Mouse (Mus musculus): ENCODE measurements around the gene Cep290. TPM values are rescaled to one million over a fixed set of nuclear protein-coding genes. Genes with fewer than 3 reads are reported as not detected.

The Cep290 gene
- polyA plus RNA-seq, 2 experiments = 4.0 to 4.6 TPM

DNA sequence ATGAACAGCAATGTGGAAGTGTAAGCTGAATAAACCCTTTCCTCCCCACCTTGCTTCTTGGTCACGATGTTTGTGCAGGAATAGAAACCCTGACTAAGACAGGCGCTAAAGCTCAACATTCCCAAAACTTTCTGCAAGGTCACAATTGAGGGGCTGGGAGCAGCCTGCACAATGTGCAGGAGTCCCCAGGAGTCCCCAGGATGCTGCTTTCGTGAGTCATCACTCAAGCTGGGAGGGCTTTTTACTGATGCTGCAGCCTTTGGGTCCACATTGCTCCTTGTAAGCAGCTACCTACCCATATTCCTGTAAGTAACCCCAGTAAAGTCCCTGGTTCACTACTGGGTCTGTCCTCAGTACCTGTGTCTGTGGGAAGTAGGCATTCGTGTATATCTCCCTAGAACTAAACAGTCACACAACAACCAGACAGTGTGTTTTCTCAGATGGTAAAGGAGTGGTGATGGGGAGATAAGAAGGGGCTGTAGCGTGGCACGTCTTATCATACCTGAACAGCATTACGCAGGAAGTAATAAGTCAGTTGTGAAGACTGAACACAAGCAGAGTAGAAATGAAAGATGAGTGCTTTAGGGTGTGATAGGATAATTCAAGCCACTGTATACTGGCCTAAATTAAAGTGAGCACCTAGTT lies 87.3 kb downstream of the Cep290 start:
- no peak overlapping the region for H3K4me3 ChIP-seq (replicated peaks; ENCODE audit: low read length)
- H3K36me3 ChIP-seq (ENCODE audit: control insufficient read depth, insufficient read depth, low read length) = peaks cover 25% of the 10 kb centered on the region
- TF ChIP-seq POLR2A (IDR thresholded peaks at IDR 0.05; ENCODE audit: borderline replicate concordance, extremely low read depth, insufficient read depth, insufficient read length) = no peak
- no peak overlapping the region for H3K9ac ChIP-seq (ENCODE audit: low read depth, low read length, severe bottlenecking)
- H3K4me2 ChIP-seq (replicated peaks; ENCODE audit: low read depth, low read length, severe bottlenecking) = no peak overlapping the region
- no peak for DNase-seq (ENCODE audit: low spot score)
- 94% methylated on average over 7 of the region's 7 CpGs for WGBS
- H3K27me3 ChIP-seq (ENCODE audit: control insufficient read depth, insufficient read depth, low read length) = no peaks in the 10 kb centered on the region
- H3K4me1 ChIP-seq (ENCODE audit: control insufficient read depth, insufficient read depth, low read length) = no peaks in the 10 kb centered on the region
- no peaks in the 10 kb centered on the region for H3K9me3 ChIP-seq (ENCODE audit: control insufficient read depth, low read length)
- no peak for ATAC-seq (ENCODE audit: low FRiP score, low read depth)
- H3K27ac ChIP-seq (replicated peaks; ENCODE audit: low read depth, low read length) = no peak overlapping the region

DNA sequence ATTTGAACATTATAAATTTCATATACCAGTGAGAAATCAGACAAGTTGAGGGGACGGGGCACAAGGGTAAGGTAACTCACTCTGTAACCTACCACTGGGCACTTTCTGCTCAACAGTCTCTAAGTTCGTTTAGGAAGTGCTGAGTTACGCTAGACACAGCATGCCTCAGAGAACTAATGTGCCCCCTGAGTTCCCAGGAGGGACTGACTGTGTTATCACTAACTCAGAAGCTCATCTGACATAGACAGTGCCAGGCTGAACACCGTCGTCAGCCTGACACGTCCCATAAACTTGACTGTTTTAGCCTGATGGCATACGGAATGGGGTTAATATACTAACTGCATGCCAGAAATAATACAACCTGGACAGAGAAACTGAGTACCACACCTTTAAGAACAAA lies 87.9 kb downstream of the Cep290 start:
- H3K4me2 ChIP-seq (replicated peaks; ENCODE audit: low read depth, low read length, severe bottlenecking) = no peak overlapping the region
- H3K27me3 ChIP-seq (ENCODE audit: control insufficient read depth, insufficient read depth, low read length) = no peaks in the 10 kb centered on the region
- WGBS = 90% methylated on average over 7 of the region's 7 CpGs
- ATAC-seq (ENCODE audit: low FRiP score, low read depth) (no peak), DNase-seq (ENCODE audit: low spot score) (no peak)
- no peak overlapping the region for H3K27ac ChIP-seq (replicated peaks; ENCODE audit: low read depth, low read length)
- no peak for TF ChIP-seq POLR2A (IDR thresholded peaks at IDR 0.05; ENCODE audit: borderline replicate concordance, extremely low read depth, insufficient read depth, insufficient read length)
- H3K4me3 ChIP-seq (replicated peaks; ENCODE audit: low read length) = no peak overlapping the region
- no peak overlapping the region for H3K9ac ChIP-seq (ENCODE audit: low read depth, low read length, severe bottlenecking)
- H3K36me3 ChIP-seq (ENCODE audit: control insufficient read depth, insufficient read depth, low read length) = peaks cover 25% of the 10 kb centered on the region
- no peaks in the 10 kb centered on the region for H3K4me1 ChIP-seq (ENCODE audit: control insufficient read depth, insufficient read depth, low read length)
- H3K9me3 ChIP-seq (ENCODE audit: control insufficient read depth, low read length) = no peaks in the 10 kb centered on the region

DNA sequence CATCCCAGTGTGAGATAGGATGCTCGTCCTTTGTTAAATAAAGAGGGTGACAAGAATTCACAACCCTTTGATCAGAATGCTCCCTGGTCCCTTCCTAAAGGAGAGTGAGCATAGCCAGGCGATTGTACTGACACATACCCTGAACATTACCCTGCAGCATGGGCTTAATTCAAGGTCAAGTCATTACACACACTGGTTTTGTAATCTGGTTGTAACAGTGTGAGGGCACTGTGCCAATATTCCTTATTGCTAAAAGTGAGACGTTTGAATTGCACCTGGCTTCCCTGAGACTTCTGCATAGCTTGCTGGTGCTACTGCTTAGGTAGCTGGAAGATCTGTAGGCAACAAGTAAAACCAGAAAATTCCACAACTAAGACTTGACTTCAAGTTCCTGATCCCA lies 96.8 kb downstream of the Cep290 start:
- TF ChIP-seq POLR2A (IDR thresholded peaks at IDR 0.05; ENCODE audit: borderline replicate concordance, extremely low read depth, insufficient read depth, insufficient read length) = no peak
- DNase-seq (ENCODE audit: low spot score) = no peak

DNA sequence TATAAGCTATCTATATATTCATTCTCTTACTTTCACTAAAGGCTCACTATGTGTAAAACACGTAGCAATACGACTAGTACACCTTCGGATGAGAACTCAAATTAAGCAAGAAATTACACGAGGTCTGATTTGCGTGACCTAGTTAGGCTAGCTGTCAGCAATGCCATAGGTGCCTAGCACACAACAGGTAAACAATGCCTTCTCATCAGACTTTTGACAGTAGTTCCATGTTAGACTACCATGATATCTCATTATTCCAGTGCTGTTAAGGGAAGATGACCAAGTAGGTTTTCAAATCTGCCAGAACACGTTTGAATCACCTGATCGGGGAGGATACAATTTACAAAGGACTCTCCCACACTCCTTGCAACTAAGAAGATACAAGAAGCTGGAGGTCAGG lies 101.2 kb downstream of the Cep290 start:
- no peaks in the 10 kb centered on the region for H3K9me3 ChIP-seq (ENCODE audit: control insufficient read depth, low read length)
- H3K27ac ChIP-seq (replicated peaks; ENCODE audit: low read depth, low read length) = 0 out of 2 replicates have a peak overlapping the region, but pooled peaks have one; percentile 59
- H3K4me3 ChIP-seq (replicated peaks; ENCODE audit: low read length) = peak overlapping the region; percentile 69
- H3K27me3 ChIP-seq (ENCODE audit: control insufficient read depth, insufficient read depth, low read length) = no peaks in the 10 kb centered on the region
- H3K4me2 ChIP-seq (replicated peaks; ENCODE audit: low read depth, low read length, severe bottlenecking) = peak overlapping the region; percentile 68
- 41% methylated on average over 7 of the region's 7 CpGs for WGBS
- 0 out of 2 replicates have a peak, but pooled peaks cover 2% of the 10 kb centered on the region for H3K4me1 ChIP-seq (ENCODE audit: control insufficient read depth, insufficient read depth, low read length)
- peak overlapping the region; percentile 70 for H3K9ac ChIP-seq (ENCODE audit: low read depth, low read length, severe bottlenecking)
- DNase-seq (ENCODE audit: low spot score) (no peak), ATAC-seq (ENCODE audit: low FRiP score, low read depth) (0 out of 2 replicates have a peak, but pooled peaks have one; percentile 2)
- TF ChIP-seq POLR2A (IDR thresholded peaks at IDR 0.05; ENCODE audit: borderline replicate concordance, extremely low read depth, insufficient read depth, insufficient read length) = no peak
- no peaks in the 10 kb centered on the region for H3K36me3 ChIP-seq (ENCODE audit: control insufficient read depth, insufficient read depth, low read length)

More for the DNA sequence above, 96.8 kb downstream of the Cep290 start:
- H3K4me3 ChIP-seq (replicated peaks; ENCODE audit: low read length) = no peak overlapping the region
- H3K4me2 ChIP-seq (replicated peaks; ENCODE audit: low read depth, low read length, severe bottlenecking) = no peak overlapping the region
- ATAC-seq (ENCODE audit: low FRiP score, low read depth) = no peak
- no peaks in the 10 kb centered on the region for H3K27me3 ChIP-seq (ENCODE audit: control insufficient read depth, insufficient read depth, low read length)
- no peak overlapping the region for H3K27ac ChIP-seq (replicated peaks; ENCODE audit: low read depth, low read length)
- H3K9me3 ChIP-seq (ENCODE audit: control insufficient read depth, low read length) = no peaks in the 10 kb centered on the region
- 74% methylated on average over 3 of the region's 3 CpGs for WGBS
- no peaks in the 10 kb centered on the region for H3K36me3 ChIP-seq (ENCODE audit: control insufficient read depth, insufficient read depth, low read length)
- H3K9ac ChIP-seq (ENCODE audit: low read depth, low read length, severe bottlenecking) = no peak overlapping the region
- H3K4me1 ChIP-seq (ENCODE audit: control insufficient read depth, insufficient read depth, low read length) = 0 out of 2 replicates have a peak, but pooled peaks cover 2% of the 10 kb centered on the region

DNA sequence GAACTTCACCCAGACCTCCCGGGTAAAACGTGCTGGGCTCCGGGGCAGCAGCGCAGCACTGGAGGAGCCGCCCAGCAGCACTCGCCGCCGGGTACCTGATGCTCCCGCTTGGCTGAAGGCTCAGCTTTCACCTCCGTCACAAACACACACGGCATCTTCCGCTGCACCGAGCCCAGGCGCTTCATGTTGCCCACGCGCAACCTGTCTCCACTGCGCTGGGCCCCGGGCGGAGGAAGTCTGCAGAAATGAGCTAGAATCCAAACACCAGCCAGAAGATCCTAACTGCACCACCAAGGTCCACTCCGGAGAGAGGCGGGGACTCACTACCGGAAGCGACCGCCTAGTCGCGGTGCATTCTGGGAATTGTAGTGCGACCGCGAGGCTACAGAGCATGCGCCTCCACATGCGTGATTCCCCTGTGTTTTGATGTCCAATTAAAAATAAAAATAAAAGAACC lies 101.6 kb downstream of the Cep290 start:
- Histone ChIP-seq H3K27ac (replicated peaks; ENCODE audit: low read depth, low read length) (peak overlapping the region; percentile 59; the same call in 1 of the 2 replicates), H3K9ac (ENCODE audit: low read depth, low read length, severe bottlenecking) (peak overlapping the region; percentile 70), H3K9me3 (ENCODE audit: control insufficient read depth, low read length) (no peaks in the 10 kb centered on the region), H3K4me3 (replicated peaks; ENCODE audit: low read length) (peak overlapping the region; percentile 69), H3K4me1 (ENCODE audit: control insufficient read depth, insufficient read depth, low read length) (0 out of 2 replicates have a peak, but pooled peaks cover 2% of the 10 kb centered on the region), H3K4me2 (replicated peaks; ENCODE audit: low read depth, low read length, severe bottlenecking) (peak overlapping the region; percentile 68), H3K27me3 (ENCODE audit: control insufficient read depth, insufficient read depth, low read length) (no peaks in the 10 kb centered on the region), H3K36me3 (ENCODE audit: control insufficient read depth, insufficient read depth, low read length) (no peaks in the 10 kb centered on the region)
- TF ChIP-seq POLR2A (IDR thresholded peaks at IDR 0.05; ENCODE audit: borderline replicate concordance, extremely low read depth, insufficient read depth, insufficient read length) = peak; percentile 81; the same call in 1 of the 2 replicates
- DNase-seq (ENCODE audit: low spot score) (peak; percentile 95), ATAC-seq (ENCODE audit: low FRiP score, low read depth) (peak; percentile 99)
- 4% methylated on average over 30 of the region's 31 CpGs for WGBS
